Mouse (Mus musculus): ENCODE data around the gene Idh3a.
"Not testable (repeated sequence)": the region's sequence is repeated elsewhere in the genome, so short reads cannot be mapped to it uniquely, and the experiment has no call there.

Idh3a gene

DNA sequence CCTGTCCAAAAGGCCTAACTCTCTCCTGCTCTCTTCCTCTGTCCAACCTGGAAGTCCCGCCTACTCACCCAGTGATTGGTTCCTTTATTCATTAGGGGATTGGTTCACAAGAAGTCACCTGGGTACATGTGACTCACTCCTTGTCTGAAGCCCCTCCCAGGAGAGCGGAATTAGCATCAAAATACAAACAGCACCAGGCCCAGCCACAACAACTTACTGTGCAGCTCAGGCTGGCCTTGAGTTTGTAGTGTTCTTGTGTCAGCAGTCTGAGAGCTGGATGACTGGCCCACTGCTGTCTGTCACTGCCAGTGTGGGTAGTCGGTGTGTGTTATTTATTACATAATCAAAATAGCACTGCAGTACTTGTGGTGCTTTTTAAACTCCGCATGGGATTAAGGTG lies 7.5 kb downstream of the Idh3a start:
- DNase-seq, result not testable (repeated sequence)

GRCm38 (mm10) chr9:54596752-54597465 lies 10.8 kb downstream of the Idh3a start:
- DNase-seq, result no peak

DNA sequence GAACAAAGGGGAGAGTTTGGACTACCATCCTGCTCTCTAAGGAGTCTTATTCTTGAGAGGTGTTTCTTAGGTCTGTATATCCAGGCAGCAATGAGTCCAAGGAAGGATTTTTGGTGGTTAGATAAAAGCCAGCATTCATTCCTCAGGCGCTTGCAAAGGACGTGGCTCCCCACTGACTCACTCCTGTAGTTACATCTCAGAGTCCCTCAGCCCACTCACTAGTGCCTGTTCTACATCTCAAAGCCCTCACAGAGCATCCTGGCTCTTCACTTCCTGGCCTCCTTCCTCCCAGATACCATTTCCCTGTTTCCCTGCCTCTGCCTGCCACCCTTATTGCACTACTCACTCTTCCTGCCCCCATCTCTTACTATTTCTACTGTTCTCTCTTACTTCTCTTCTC lies 16.3 kb downstream of the Idh3a start:
- DNase-seq, result no peak

- no peak for DNase-seq
These were observed 16.8 kb downstream of the Idh3a start for GRCm38 (mm10) chr9:54602916-54603315.

GRCm38 (mm10) chr9:54604131-54604654 lies 18.1 kb downstream of the Idh3a start:
- DNase-seq, result no peak

DNA sequence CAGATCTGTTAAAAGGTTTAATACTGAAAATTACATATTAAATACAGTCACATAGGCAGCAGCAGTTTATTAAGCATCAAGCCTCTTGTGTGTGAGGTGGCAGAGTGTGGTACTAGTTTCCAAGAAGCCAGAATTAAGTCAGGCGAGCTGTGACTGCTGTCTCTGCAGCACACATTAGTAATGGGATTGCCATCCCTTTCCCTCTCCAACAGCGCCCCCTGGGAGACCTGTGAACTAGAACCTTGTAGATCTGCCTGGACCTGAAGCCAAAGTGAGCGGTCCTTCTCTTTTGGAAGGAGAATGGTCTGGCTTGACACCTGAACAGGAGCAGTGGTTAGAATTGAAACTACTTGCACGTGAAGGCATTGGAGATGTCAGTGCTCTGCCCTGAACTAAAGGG lies 18.8 kb downstream of the Idh3a start:
- peak; percentile 70 for DNase-seq

DNA sequence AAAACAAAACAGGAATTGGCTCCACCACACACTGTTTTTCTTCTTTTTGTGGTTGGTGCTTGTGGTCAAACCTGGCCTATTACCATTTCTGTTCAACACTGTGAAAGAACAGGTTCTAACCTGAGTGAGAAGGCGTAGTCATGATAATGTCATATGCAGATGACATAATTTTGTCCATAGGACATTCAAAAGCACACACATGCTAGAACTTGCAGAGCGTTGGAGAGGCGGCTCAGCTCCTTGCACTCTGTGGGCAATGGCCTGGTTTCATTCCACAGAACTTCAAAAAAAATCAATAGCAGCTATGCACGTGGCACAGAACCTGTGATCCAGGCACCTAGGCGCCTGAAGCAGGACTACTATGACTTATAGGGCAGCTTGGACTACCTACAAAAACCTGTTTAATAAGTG lies 26.7 kb downstream of the Idh3a start:
- DNase-seq, result no peak

DNA sequence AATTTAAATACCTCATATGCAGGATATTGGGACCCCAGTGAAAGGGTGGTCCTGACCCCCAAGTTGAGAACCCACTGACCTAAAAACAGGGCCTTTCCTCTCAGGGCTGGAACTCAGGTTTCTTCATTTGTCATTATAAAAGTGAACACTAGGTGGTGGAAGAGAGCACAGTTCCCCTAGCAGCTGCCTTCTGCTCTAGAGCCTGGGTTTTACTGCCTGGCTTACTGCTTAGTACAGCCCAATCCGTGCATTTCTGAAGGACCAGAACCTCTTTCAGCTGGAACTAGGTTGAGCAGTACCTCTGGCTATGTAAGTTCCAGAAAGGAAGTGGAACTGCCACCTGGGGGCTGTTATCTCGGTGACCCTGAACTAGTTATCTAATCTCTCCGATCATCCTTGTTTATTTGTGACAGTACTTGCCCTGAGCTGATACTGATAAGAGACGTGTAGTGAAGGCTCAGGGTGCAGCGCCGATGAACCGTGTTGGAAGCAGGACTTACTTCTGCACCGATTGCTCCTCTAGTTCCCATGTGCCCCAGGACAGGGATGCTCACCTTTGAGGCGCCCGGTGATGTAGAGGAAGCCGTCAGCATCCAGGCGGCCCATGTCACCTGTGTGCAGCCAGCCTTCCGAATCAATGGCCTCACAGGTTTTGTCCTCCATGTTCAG lies 28.2 kb downstream of the Idh3a start:
- DNase-seq, result peak; percentile 79

- no peak for DNase-seq
These were observed 41.1 kb downstream of the Idh3a start for GRCm38 (mm10) chr9:54627240-54627639.

DNA sequence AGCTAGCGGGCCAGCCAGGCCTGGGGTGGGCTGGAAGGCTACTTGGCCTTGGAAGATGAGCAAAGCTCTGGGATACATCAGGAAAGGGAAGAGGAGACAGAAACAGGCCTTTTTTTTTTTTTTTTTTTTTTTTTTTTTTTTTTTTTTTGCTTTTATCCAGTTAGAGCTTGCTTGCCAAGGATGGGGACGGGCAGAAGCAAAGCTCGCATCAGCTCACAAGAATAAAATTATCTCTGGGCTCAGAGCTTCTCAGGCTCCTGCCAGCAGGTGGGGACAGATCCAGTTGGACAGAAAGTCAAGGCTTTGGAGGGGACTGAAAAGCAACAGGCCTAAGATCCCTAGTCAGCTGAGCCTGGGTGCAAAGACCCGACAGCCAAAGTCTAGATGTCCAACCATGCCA lies 42.6 kb downstream of the Idh3a start:
- no peak for DNase-seq

DNA sequence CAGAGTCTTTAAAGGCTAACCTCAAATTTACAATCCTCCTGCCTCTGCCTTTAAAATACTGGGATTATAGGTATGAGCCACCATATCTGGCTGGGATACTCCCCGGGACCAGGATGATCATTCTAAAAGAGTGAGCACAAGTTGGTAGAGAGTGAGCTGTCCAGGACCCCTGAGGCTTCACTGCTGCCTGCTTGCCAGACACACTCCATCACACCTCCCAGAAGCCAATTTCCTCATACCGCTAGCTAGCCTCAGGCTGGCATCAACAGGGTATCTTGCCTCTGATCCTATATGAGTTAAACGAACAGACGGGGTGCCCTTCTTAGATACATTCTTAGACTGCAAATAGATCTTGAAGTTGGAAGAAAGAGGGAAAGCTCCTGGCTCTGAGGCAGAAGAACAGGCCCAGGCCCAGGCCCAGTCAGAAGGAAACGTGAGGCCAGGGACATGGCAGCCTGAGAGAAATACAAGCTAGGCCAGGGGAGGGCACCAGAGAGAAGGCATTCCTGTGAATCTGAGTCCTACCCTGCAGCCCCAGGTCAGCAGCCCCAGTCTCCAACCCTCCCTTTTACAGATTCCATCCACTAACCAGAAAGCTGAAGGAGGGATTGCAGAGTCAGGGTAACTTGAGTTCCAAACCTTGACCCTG lies 43.6 kb downstream of the Idh3a start:
- DNase-seq, result no peak

DNA sequence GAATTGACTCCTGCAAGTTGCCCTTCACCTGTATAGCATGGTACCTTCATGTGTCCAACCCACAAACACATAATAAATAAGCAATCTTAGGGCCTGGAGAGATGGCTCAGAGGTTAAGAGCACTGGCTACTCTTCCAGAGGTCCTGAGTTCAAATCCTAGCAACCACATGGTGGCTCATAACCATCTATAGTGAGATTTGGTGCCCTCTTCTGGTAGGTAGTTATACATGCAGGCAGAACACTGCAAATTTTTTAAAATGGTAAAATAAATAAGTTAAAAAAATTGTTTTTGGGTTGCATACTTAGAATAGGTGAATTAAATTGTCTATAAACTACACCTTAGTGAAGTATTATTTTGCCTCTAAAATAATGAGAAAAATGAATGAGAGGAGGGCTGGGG lies 44.8 kb downstream of the Idh3a start:
- no peak for DNase-seq

- DNase-seq, result no peak
These were observed 47.3 kb downstream of the Idh3a start for GRCm38 (mm10) chr9:54633401-54633800.

DNA sequence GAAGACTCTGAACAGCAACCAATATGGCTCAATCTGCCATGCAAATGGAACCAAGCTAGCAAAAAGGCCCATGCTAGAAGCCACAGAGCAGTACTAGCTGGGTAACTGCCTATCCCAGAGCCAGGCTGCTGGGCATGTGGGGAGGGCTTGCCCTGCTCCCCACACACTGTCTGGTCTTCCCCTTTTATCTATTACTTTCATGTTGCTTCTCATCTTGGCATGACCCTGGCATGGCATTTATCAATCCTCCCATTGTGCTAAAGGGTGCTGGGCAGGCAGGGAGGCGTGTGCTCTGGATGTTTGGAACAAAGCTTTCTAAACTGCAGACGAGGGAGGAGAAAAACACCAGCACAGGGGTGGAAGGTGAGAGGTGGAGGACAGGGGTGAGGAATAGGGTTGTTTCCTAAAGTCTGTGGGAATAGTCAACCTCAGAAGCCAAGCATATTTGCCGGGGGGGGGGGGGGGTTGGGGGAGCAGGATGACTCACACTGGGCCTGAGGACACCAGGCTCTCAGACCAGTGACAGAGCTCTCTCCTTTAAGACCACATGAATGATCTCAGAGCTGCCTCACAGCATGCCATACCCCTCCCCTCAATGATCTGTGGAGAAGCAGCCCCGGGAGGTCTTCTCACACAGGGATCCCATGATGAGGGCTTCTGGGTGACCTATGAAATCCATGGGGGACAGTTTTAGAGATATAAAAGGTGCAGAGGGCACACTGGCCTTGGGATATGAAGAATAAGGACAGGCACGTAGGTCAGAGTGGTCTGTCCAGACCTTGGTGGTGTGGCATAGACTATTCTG lies 51.6 kb downstream of the Idh3a start:
- DNase-seq, result peak; percentile 9

DNA sequence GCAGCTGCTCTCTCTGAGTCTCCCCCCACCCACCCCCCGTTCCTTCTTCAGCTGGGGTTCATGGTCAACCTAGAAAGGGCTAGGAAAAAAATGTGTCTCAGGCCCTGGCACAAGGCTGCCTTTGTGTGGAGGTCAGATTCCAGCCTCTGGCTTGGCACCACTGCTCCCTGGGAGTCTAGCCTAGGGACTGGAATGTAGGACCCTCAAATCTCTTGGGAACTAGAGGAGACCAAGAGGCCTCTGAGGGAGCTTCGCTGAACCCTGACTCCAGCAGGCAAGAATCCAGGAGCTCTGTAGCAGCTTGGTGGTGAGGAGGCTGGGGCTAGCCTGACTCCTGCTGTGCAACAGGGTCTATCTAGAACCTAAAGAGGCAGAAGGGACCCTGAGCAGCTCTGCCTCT lies 53.1 kb downstream of the Idh3a start:
- no peak for DNase-seq

GRCm38 (mm10) chr9:54641548-54641947 lies 55.4 kb downstream of the Idh3a start:
- no peak for DNase-seq

DNA sequence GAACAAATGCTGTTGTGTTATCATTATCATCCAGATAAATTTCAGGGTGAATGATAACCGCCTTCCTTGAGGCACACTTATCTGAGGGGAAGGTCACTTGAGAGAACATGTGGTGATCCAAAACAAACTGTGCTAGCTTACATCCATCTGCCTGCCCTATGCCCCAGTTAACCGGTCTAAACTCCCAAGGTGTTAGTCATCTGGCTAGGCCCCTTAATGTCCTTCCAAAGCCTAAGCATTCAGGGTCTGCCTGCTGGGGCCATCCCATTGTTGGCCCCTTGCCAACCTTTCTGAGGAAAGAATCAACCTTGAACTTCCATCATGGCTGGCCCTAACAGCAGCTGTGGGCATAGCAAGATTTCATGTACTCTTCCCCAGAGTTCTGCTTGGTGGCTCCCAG lies 56.0 kb downstream of the Idh3a start:
- peak; percentile 20 for DNase-seq

DNA sequence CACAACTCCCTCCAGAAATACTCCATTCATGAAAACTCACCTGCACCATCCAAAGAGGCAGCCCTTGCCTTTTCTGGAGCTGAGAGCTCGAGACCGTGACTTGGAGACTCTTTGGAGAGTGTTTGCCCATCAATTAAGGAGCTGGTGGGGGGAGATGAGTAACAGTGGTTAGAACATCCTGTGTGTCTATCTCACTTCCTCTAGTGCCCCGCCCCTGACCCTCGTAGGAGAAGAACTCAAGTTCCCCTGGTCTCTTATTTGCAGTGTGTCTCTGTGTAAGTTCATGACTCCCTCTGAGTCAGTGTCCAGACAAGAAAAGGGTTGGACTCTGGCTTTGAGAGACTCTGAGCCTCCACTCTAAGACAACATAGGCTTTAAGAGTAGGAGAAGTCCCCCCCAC lies 56.4 kb downstream of the Idh3a start:
- DNase-seq, result no peak

- DNase-seq, result no peak
These were observed 57.0 kb downstream of the Idh3a start for GRCm38 (mm10) chr9:54643179-54643578.

- DNase-seq, result no peak
These were observed 59.4 kb downstream of the Idh3a start for GRCm38 (mm10) chr9:54645530-54645929.

DNA sequence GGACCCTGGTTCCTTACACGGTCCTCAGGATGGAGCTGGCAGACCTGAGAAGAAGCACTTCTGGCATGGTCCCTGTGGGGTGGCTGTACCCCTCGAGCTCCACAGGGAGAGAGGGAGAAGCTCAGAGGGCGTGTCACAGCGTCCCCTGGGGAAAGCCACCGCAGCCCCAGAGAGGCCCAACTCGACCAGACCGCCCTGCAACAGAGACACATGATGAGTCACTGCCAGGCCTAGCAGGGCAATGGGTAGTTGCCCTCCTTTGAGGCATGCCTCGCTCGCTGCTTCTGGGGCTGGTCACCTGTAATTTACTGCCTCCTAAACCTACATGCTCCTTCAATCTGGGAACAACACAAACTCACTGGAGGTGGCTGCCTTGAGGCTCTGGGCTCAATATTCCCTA lies 60.1 kb downstream of the Idh3a start:
- no peak for DNase-seq

DNA sequence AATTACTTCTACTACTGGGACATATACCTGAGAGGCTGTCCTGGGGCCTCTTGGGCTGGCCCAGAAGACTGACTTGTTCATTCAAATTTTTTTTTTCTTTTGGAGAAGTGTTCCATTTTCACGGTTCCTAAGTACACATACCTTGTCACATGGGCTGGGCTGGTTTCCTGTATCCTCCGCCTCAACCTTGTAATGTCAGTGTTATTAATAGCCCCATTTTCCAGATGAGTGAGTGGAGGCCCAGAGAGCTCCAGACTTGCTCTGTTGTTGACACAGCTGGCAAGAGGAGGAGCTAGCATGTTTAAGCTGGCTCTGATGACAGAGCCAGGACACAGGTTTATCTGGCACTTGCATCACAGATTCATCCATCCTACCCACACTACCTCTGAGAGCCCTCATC lies 61.3 kb downstream of the Idh3a start:
- DNase-seq, result no peak

- no peak for DNase-seq
These were observed 63.2 kb downstream of the Idh3a start for GRCm38 (mm10) chr9:54649360-54649759.

All from retina, postnatal 1 day (tissue).